Mouse (Mus musculus): ENCODE measurements around the gene Actrt3.

Actrt3 gene

DNA sequence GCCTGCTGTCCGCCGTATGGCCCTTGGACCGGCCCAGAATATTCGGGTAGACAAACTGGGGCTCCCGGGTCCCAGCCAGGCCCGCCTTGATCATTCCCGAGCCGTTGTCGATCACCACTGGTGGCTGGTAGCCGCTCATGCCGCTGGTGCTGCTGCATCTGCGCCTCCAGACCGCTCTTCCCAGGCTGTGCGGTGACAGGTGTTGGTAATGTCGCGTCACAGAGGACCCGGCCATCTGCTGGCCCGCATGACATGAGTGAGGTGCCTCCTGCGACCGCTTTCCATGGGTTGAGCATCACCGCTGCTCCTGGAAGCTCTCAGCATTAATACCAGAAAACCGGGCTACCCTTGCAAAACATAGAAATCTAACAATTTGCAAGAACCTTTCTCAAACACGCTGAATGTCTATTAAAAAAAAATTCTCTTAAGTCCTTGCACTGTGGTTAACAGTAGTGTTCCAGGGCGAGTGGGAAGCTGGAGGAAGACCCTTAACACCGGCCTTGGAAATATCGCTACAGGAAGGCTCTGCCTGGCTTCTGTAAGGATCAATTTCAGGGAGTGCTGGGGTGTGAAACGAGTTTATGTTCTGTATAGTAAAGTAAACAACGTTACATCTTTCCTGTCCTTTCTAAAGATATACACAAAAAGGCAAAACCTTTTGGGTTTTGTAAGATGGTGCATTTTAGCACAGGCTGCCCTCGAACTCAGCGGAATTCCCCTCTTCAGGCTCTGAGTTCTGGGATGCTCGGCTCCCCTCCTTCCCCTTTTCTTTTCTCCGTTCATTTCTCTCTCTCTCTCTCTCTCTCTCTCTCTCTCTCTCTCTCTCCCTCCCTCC is at the start of gene Actrt3:
Gene Actrt3 (minus strand): TSS at position 229 of the 835 bp plus-strand sequence.
- peak; percentile 12 to 38 for DNase-seq

GRCm38 (mm10) chr3:30648466-30648865 is 48.7 kb upstream of the Actrt3 start:
- no peak for DNase-seq

GRCm38 (mm10) chr3:30647440-30648090 is 47.8 kb upstream of the Actrt3 start, which contains the start of gene Lrrc34:
TSS of gene Lrrc34 (minus strand) at chr3:30647869.
- peak; percentile 60 to 72 for DNase-seq

- DNase-seq, result no peak
Observed at GRCm38 (mm10) chr3:30646761-30647160, 47.0 kb upstream of the Actrt3 start.

DNA sequence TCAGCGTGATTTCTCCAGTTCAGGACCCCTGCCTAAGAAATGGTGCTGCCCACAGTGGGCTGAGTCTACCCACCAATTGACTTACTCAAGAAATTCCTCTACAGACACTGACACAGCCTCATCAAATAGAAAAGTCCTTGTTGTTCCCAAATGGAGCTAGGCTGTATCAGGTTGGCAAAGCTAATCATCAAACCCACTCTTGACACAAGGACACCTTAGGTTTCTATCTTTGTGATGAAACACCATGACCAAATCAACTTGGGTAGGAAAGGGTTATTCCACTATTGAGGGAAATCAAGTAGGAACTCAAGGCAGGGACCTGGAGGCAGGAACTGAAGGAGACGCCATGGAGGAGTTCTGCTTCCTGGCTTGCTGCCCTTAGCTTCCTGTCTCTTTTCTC is 44.5 kb upstream of the Actrt3 start, which contains the start of gene Lrriq4:
Gene Lrriq4 (plus strand): TSS at position 301 of the 400 bp plus-strand sequence.
- DNase-seq, result no peak

DNA sequence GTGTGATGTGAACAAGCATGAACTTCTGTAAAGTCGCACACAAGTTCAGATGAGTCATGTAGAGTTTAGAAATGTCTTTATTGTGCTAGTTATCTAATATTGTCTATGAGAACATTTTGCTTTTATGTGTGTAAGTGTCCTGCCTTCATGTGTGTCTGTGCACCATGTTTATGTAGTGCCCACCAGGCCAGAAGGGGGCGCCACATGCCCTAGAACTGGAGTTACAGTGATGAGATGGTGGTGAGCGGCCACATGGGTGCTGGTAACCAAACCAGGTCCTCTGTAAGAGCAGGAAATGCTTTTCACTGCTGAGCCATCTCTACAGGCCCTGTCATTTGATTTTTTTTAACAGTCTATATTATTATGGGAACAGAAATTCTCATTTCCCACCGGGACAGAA is 35.9 kb upstream of the Actrt3 start:
- no peak for DNase-seq

- no peak for DNase-seq
Observed at GRCm38 (mm10) chr3:30633681-30634080, 33.9 kb upstream of the Actrt3 start.

DNA sequence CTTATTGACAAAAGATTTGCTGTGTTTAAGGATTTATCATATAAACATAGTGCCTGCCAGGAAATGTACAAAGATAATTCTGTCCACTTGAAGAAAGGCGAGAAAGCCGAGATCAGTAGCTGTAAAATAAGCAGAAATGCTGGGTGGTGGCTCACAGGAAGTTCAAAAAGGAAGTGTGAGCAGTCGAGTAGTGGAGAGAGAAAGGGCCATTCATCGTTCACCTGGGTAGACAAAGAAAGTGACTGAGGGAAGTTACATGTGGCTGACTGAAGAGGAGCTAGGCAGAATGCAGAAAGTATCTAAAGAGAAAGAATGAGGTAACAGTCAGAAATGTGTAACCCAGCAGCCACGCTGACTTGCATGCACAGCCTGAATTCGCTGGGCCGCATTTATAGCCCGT is 20.4 kb upstream of the Actrt3 start:
- DNase-seq, result no peak

DNA sequence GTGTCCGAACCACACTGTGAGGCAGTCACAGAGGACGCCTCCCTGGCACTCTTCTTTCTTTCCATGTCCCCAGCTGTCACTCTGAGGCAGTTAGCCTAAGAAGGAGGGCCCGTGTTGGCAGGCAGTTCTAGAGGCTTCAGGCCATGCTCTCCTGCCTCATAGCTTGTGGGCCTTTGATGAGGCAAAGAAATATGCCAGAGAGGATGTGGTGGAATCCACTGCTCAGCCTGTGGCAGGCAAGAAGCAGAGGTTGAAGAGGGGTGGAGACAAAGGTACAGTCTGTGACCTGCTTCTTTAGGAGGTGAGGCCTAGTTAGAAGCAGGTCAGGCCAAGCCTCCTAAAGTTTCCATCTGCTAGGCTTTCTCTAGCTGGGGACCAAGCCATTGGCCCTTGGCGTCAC is 11.2 kb upstream of the Actrt3 start:
- DNase-seq, result no peak

- DNase-seq, result no peak
Observed at GRCm38 (mm10) chr3:30608999-30609398, 9.3 kb upstream of the Actrt3 start.

- no peak for DNase-seq
Observed at GRCm38 (mm10) chr3:30603256-30603655, 3.5 kb upstream of the Actrt3 start.

GRCm38 (mm10) chr3:30602740-30603098 is 3.0 kb upstream of the Actrt3 start:
- DNase-seq, result peak in 1 of 2 experiments; percentile 87

- peak; percentile 96 to 97 for DNase-seq
Observed at GRCm38 (mm10) chr3:30602065-30602739, 2.5 kb upstream of the Actrt3 start, which contains the start of gene Mynn. TSS of gene Mynn (plus strand) at chr3:30602065.

DNA sequence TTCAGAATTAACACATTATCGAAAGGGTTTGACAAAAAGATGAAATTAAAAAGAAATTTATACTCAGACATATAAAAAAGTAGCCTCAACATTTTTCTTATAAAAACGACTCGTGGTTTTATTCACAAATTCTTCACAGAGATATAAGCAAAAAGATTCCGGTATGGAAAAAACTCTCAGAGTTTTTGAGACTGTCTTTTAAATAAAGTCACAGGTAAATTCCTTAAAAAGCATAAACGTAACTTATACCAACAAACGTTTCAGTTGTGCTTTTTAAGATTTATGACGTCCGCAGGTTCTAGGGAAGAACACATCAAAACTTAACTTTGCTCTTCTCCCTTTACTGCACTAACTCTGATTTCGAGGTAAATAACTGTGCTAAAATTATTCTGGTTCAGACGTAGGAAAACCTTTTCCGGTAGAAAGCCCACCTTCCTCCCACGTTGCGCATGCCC is 1.9 kb upstream of the Actrt3 start:
- DNase-seq, result no peak

DNA sequence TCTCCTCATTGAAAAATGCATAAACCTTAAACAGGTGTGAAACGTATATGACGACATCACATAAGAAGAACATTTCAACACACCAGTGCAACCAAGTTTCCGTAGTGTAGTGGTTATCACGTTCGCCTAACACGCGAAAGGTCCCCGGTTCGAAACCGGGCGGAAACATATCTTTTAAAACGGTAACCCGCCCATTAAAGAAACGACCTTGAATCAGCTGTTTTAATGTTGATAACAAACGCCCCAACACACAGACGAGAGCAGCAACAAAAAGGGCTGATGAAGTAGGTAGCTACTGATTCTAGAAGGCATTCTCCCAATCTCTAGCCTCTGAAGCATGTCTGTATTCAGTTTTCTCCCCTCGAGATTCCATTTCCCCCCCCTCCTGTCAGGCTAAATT is 1.4 kb upstream of the Actrt3 start:
- peak; percentile 78 to 88 for DNase-seq

DNA sequence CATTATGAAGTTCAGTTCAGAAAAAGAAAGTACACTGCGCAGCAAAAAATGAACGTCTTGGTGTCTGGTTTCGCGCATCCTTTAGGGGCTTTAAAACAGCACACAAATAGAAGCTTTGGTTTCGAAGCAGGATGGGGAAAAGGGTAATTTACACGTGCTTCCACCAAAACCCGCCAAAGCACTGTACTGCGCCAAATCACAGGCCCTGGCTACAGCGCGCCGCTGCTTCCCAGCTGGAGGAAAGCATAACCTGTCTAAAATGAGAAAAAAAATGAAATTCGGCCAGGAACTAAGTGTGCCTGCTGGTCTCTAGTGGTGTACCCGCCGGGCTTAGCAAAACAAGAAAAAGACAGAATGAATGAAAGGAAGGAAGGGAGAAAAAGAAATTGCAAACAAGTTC is 978 bp upstream of the Actrt3 start:
- DNase-seq, result peak; percentile 26

GRCm38 (mm10) chr3:30597271-30597670 is 2.5 kb downstream of the Actrt3 start:
- DNase-seq, result no peak

DNA sequence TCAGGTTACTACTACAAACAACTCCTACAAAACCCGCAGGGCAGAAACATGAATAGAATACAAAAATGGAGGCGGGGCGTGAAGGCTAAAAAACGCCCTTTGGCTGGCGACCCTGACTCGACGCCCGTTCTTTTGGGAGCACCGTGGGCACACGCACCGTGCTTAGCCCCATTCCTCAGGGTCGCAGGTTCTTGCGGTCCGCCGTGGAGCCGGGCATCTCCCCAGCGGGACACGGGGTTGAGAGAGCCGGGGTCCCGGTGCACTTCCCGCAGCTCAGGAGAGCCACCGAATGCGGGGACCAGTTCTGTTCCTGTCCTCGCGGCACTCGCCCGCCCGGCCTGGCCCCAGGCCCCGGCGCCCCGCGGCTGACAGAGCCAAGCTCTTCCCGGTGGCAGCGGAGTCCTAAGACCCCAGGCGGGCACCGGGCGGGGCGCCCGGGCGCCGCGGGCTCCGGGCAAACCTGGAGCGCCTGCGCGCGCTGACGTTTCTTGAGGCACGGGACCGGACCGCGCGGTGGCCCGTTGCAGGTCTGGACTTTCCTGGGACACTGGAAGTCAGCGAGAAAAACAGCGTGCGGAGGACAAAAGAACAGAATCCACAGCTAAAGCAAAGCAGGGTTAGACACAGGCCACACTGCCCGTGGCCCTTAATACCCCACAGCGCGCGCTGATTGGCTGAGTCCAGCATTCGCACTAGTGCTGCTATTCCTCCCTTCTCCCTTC is 4.5 kb downstream of the Actrt3 start:
- peak; percentile 31 to 53 for DNase-seq

GRCm38 (mm10) chr3:30593719-30594485 is 5.8 kb downstream of the Actrt3 start:
- DNase-seq, result peak in 1 of 2 experiments; percentile 15

GRCm38 (mm10) chr3:30592418-30592853 is 7.3 kb downstream of the Actrt3 start:
- peak in 1 of 2 experiments; percentile 23 for DNase-seq

- no peak for DNase-seq
Observed at GRCm38 (mm10) chr3:30588865-30589264, 10.9 kb downstream of the Actrt3 start.

GRCm38 (mm10) chr3:30573549-30573948 is 26.2 kb downstream of the Actrt3 start:
- no peak for DNase-seq
